ENCODE assay signal across 9 mouse cellular contexts in the genomic region with DNA sequence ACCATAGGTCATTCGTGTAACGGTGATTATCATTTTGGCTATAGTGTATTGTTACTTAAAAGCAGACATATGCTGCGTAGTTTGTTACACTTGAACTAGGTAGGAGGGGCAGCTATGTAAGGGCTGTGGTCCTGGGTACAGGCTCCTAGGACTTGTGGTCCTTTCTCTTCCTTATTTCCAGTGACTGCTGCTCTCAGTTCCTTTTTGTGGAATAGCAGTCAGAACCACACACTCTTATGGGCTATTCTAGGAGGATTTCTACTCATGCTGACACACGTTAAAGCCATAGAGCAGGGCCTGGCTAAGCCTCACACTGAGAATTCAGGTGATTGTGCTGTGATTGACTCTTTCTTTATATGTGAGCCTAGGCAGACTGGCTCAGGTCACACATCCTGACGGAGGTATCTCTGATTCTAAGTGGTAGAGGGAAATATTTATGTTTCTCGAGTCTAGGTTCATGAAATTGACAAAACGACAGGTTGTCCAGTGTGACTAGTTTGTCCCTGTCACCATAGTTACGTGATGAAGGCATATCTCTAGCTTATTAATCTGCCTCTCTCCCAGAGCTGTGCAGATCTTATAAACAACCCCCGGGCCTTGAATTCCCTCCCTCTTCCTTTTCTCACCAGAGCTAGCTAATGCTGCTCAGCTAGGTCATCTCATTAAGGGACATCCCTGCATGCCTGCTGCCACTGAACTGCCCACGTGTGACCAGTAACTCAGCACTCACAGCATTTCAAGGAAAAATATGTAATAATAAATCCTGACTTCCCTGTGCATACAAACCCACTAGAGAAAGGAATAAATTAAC.
DNase-seq lines count a peak whose midpoint lies in the region; ATAC-seq and TF ChIP-seq lines count a peak whose summit lies in the region.
"Had no signal": no experiment of that assay in that cellular context is flagged by ENCODE, and none has a peak within 500 bp of the region (broad histone marks: within the 10 kb centered on the region; RNA-seq: fewer than 3 reads in every experiment).

No protein-coding gene starts in this region.

- no peaks in the 10 kb centered on the region for H3K9me3 ChIP-seq in kidney, embryonic 14.5 days (ENCODE audit: control insufficient read depth, low read length)
- no peaks in the 10 kb centered on the region for H3K9me3 ChIP-seq in hindbrain, embryonic 13.5 days
- no peaks in the 10 kb centered on the region for H3K9me3 ChIP-seq in neural tube, embryonic 12.5 days
- H3K9me3 ChIP-seq: embryonic facial prominence, embryonic 13.5 days had no signal

- no peaks in the 10 kb centered on the region for H3K36me3 ChIP-seq in kidney, embryonic 14.5 days (ENCODE audit: control insufficient read depth, insufficient read depth, low read length)
- H3K36me3 ChIP-seq in hindbrain, embryonic 13.5 days, result no peaks in the 10 kb centered on the region
- no peaks in the 10 kb centered on the region for H3K36me3 ChIP-seq in neural tube, embryonic 12.5 days
- H3K36me3 ChIP-seq: embryonic facial prominence, embryonic 13.5 days had no signal

- H3K9ac ChIP-seq in kidney, embryonic 14.5 days (ENCODE audit: low read depth, low read length), result no peak overlapping the region
- H3K9ac ChIP-seq in hindbrain, embryonic 13.5 days, result peak overlapping the region; percentile 19; the same call in 1 of the 2 replicates
- H3K9ac ChIP-seq in neural tube, embryonic 12.5 days, result no peak overlapping the region
- H3K9ac ChIP-seq: embryonic facial prominence, embryonic 13.5 days had no signal

- H3K4me1 ChIP-seq in kidney, embryonic 14.5 days (ENCODE audit: control insufficient read depth, insufficient read depth, low read length), result no peaks in the 10 kb centered on the region
- H3K4me1 ChIP-seq in hindbrain, embryonic 13.5 days (replicated peaks), result peaks cover 9% of the 10 kb centered on the region
- H3K4me1 ChIP-seq in neural tube, embryonic 12.5 days, result peaks cover 5% of the 10 kb centered on the region; the same call in 1 of the 2 replicates

- no peak for DNase-seq in kidney, postnatal 14 days
- DNase-seq in cerebellum, adult 9-11 months, result peak; percentile 46
- DNase-seq in gastrocnemius, adult 2 months, result no peak
- DNase-seq in layer of hippocampus, adult 9-10 months (ENCODE audit: low spot score), result no peak

- WGBS in kidney, embryonic 14.5 days, result 75% methylated on average over 10 of the region's 10 CpGs
- WGBS in hindbrain, embryonic 13.5 days, result 66% methylated on average over 10 of the region's 10 CpGs
- WGBS in neural tube, embryonic 12.5 days, result 78% methylated on average over 10 of the region's 10 CpGs

- H3K27ac ChIP-seq in kidney, embryonic 14.5 days (ENCODE audit: low read depth, low read length), result no peak overlapping the region
- peak overlapping the region; percentile 72 for H3K27ac ChIP-seq in hindbrain, embryonic 13.5 days
- no peak overlapping the region for H3K27ac ChIP-seq in neural tube, embryonic 12.5 days
- no peak overlapping the region for H3K27ac ChIP-seq in gastrocnemius, adult 2 months
- H3K27ac ChIP-seq: embryonic facial prominence, embryonic 13.5 days; stomach, postnatal 0 days had no signal

- H3K4me2 ChIP-seq in kidney, embryonic 14.5 days (replicated peaks; ENCODE audit: low read depth, low read length), result no peak overlapping the region
- no peak overlapping the region for H3K4me2 ChIP-seq in hindbrain, embryonic 13.5 days
- no peak overlapping the region for H3K4me2 ChIP-seq in neural tube, embryonic 12.5 days (replicated peaks)
- H3K4me2 ChIP-seq: embryonic facial prominence, embryonic 13.5 days had no signal

- no peak overlapping the region for H3K4me3 ChIP-seq in kidney, embryonic 14.5 days (ENCODE audit: low read length)
- no peak overlapping the region for H3K4me3 ChIP-seq in hindbrain, embryonic 13.5 days
- H3K4me3 ChIP-seq in neural tube, embryonic 12.5 days, result no peak overlapping the region
- no peak overlapping the region for H3K4me3 ChIP-seq in gastrocnemius, adult 2 months
- H3K4me3 ChIP-seq: embryonic facial prominence, embryonic 13.5 days had no signal

- TF ChIP-seq CTCF in gastrocnemius, adult 2 months (IDR thresholded peaks at IDR 0.05), result no peak

- ATAC-seq in kidney, embryonic 14.5 days (ENCODE audit: low FRiP score, low TSS enrichment), result 0 out of 2 replicates have a peak, but pooled peaks have one; percentile 16
- ATAC-seq in hindbrain, embryonic 13.5 days (ENCODE audit: low FRiP score), result peak; percentile 83
- peak; percentile 22 for ATAC-seq in neural tube, embryonic 12.5 days (ENCODE audit: low FRiP score, low read depth)

- no peaks in the 10 kb centered on the region for H3K27me3 ChIP-seq in kidney, embryonic 14.5 days (ENCODE audit: control insufficient read depth, insufficient read depth, low read length)
- no peaks in the 10 kb centered on the region for H3K27me3 ChIP-seq in hindbrain, embryonic 13.5 days
- H3K27me3 ChIP-seq in neural tube, embryonic 12.5 days (replicated peaks), result no peaks in the 10 kb centered on the region
- H3K27me3 ChIP-seq: embryonic facial prominence, embryonic 13.5 days had no signal

- intact Hi-C loops in gastrocnemius, adult 2 months (cut with DNase I), result loop anchor here (2.0 kb wide), 1 partner anchor 112 kb away; no protein-coding TSS in a partner anchor

Comparison
In these comparisons a context has a peak if more than half of its experiments do, and no peak if none do; other contexts are left out.
1. ATAC-seq: peak in every context shown above with its lines; median percentile 83 in hindbrain, embryonic 13.5 days; 22 in neural tube, embryonic 12.5 days; 16 in kidney, embryonic 14.5 days.